Mouse (Mus musculus) megakaryocyte-erythroid progenitor cell, adult 5-6 weeks (primary cell): ENCODE results near the gene Suds3. TPM values are rescaled to one million over a fixed set of nuclear protein-coding genes. Genes with fewer than 3 reads are reported as not detected.

Experiments used
- ATAC-seq: replicated peaks from 2 replicates; pipeline ENCODE4 v1.8.0; 2016; ENCODE audit warnings: mild to moderate bottlenecking, inconsistent platforms; ENCODE audit not compliant: severe bottlenecking, poor library complexity, low FRiP score, low TSS enrichment
- total RNA-seq, 2 experiments: library from RNA; stranded (forward) in 1 of 2; stranded (reverse) in 1 of 2; fragments of 200-1000, 215-1000 nt in 1 of 2; fragments of >200 nt in 1 of 2; fragmentation: Nextera tagmentation in 1 of 2; gene quantifications; 2 replicates each; pipeline ENCODE4 v1.2.3; 2014 to 2017

Suds3 gene
- total RNA-seq, 2 experiments from 2014 or later: 59.1 to 110 TPM

- no peak for ATAC-seq
These were observed 47.0 kb downstream of the Suds3 start for GRCm38 (mm10) chr5:117068808-117069497.

DNA sequence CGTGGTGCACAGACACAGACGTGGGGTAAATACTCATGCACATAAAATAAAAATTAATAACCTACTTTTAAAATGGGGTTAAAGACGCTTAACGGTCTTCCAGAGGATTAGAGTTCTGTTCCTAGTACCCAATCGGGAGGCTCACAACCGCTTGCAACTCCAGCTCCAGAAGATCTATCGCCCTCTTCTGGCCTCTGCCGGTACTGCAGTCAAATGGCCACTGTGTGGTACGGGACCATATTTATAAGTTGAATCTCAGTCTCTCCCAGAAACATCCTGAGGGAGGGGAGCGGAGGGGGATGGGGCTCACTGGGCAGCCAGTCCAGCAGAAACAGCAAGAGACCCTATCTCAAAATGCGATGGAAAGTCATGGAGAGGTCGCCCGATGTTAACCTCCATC, 47.7 kb downstream of the Suds3 start:
- ATAC-seq: no peak

DNA sequence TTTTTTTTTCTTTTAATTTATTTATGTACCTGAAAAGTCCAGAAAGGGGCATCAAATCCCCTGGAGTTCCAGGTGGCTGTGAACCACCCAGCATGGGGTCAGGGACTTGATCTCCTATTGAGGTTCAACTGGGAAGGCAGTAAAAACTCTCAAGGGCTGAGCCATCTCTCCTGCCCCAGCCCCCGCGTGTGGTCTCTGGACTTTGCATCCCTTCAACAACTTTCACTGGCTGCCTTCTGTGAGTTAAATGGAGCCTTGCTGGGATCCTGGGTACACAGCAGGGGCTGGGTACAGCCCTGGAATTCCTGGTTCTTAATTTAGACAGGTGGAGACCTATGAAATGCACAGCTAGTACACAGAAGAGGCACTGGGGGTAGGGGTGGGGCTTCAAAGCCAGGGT, 54.7 kb downstream of the Suds3 start:
- ATAC-seq: no peak

DNA sequence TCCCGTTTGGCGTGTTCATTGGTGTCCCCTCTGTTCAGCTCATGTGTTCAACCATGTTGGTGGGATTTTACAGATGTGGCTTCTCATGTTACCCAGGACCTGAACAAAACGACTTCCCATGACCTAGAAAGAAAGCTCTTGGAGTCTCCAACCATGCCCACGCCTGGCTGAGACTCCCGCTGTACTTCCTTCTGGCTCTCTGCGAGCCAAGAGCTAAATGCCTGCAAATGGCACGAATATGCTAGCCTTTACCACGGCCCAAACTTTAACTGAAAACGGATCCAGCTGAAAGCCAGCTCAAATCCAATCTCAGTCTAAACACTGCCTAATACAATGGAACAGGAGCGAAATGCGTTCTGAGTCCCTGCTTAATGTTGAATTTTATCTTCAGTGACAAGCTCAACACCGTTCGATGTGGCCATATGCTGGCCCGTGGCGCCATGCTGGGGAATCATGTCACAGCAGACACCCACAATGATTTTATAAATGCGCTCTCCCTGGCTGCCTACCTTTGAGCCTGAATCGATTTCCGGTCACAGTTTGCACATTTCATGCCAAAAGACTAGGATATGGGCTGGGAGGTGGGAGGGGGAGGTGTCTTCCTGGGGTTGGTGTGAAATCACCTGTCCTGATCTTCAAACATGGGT, 55.3 kb downstream of the Suds3 start:
- ATAC-seq: no peak

- no peak for ATAC-seq
These were observed 66.0 kb downstream of the Suds3 start for GRCm38 (mm10) chr5:117049940-117050339.

- no peak for ATAC-seq
These were observed 70.8 kb downstream of the Suds3 start for GRCm38 (mm10) chr5:117045101-117045500.

DNA sequence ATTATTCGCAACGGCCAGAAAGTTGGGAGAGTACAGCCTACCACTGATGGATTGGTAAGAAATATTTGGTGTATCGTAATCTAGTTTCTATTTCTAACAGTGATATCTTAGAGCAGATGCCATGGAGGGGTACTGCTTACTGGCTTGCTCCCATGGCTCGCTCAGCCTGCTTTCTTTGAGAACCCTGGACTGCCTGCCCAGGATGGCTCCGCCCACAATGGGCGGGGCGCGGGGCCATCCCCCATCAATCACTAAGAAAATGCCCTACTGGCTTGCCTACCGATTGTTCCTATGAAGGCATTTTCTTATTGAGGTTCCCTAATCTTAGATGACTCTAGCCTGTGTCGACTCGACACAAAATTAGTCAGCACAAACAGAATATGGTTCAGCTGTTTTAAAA, 73.3 kb downstream of the Suds3 start:
- no peak for ATAC-seq

Other genes with a start within 250 kb of the Suds3 start
- 92.8 and 105 TPM in 2 replicates for gene Taok3, start 4.0 kb upstream of the Suds3 start, total RNA-seq (2014; fragmentation: Nextera tagmentation)
- 79.4 and 88.0 TPM in 2 replicates for gene Taok3, start 4.0 kb upstream of the Suds3 start, total RNA-seq (2017)
- gene Pebp1, start 171.5 kb upstream of the Suds3 start, total RNA-seq (2014; fragmentation: Nextera tagmentation): 394 and 495 TPM in 2 replicates
- gene Pebp1, start 171.5 kb upstream of the Suds3 start, total RNA-seq (2017): 135 and 142 TPM in 2 replicates
- 1.6 and 2.5 TPM in 2 replicates for gene Vsig10, start 203.0 kb upstream of the Suds3 start, total RNA-seq (2014; fragmentation: Nextera tagmentation)
- gene Vsig10, start 203.0 kb upstream of the Suds3 start, total RNA-seq (2017): 1.4 and 2.2 TPM in 2 replicates
- 18.1 and 23.1 TPM in 2 replicates for gene Wsb2, start 241.2 kb upstream of the Suds3 start, total RNA-seq (2014; fragmentation: Nextera tagmentation)
- 18.9 and 87.8 TPM in 2 replicates for gene Wsb2, start 241.2 kb upstream of the Suds3 start, total RNA-seq (2017)